Comparison of ENCODE assay signal across 8 mouse cellular contexts in genomic region chr8:108759511-108760330, GRCm38 (mm10).
A peak's percentile ranks its signal among the peaks of the same experiment; 100 is the strongest.
DNase-seq lines count a peak whose midpoint lies in the region; ATAC-seq and TF ChIP-seq lines count a peak whose summit lies in the region.

No protein-coding gene starts in this region.

- H3K9me3 ChIP-seq in neural tube, embryonic 15.5 days (replicated peaks) = no peaks in the 10 kb centered on the region

- H3K9ac ChIP-seq in neural tube, embryonic 15.5 days (replicated peaks) = no peak overlapping the region

- no peak for TF ChIP-seq POLR2A in lung, adult 2 months (IDR thresholded peaks at IDR 0.05; ENCODE audit: borderline replicate concordance, extremely low read depth, low read depth, low read length)

- TF ChIP-seq CTCF in lung, adult 2 months (IDR thresholded peaks at IDR 0.05; ENCODE audit: insufficient read depth, low read length) = peak; percentile 78

- no peak overlapping the region for H3K4me2 ChIP-seq in neural tube, embryonic 15.5 days

- 45% methylated on average over 15 of the region's 15 CpGs for WGBS in lung, adult 2 months
- 38% methylated on average over 15 of the region's 15 CpGs for WGBS in neural tube, embryonic 15.5 days

- no peaks in the 10 kb centered on the region for H3K36me3 ChIP-seq in neural tube, embryonic 15.5 days

- H3K27me3 ChIP-seq in neural tube, embryonic 15.5 days (replicated peaks) = no peaks in the 10 kb centered on the region

- peaks cover 9% of the 10 kb centered on the region for H3K4me1 ChIP-seq in lung, adult 2 months (ENCODE audit: control insufficient read depth, insufficient read depth, low read length)
- H3K4me1 ChIP-seq in neural tube, embryonic 15.5 days = peaks cover 50% of the 10 kb centered on the region

- ATAC-seq in neural tube, embryonic 15.5 days (ENCODE audit: low FRiP score) = no peak

- H3K4me3 ChIP-seq in lung, adult 2 months (replicated peaks; ENCODE audit: extremely low read depth, low read depth, low read length) = no peak overlapping the region
- no peak overlapping the region for H3K4me3 ChIP-seq in neural tube, embryonic 15.5 days (replicated peaks)

- peak overlapping the region; percentile 65 for H3K27ac ChIP-seq in neural tube, embryonic 15.5 days (replicated peaks)

- DNase-seq in 416B (ENCODE audit: low read depth) = peak; percentile 28
- peak; percentile 84 for DNase-seq in Muller cell, postnatal 12 days (ENCODE audit: inconsistent ontology term)
- DNase-seq in cerebellum, postnatal 25 days = peak; percentile 49 to 76
- DNase-seq in frontal cortex, postnatal 36 days (ENCODE audit: low spot score in 2 of 2) = peak; percentile 30 to 33
- peak; percentile 65 for DNase-seq in kidney, adult 9 months
- peak; percentile 74 for DNase-seq in lung, adult 2 months
- peak; percentile 64 for DNase-seq in yolk sac, embryonic 10.5 days (ENCODE audit: low spot score)

Comparison
In these comparisons a context has a peak if more than half of its experiments do, and no peak if none do; other contexts are left out.
1. DNase-seq: peak in every context shown above with its lines; median percentile 84 in Muller cell, postnatal 12 days; 74 in lung, adult 2 months; 65 in kidney, adult 9 months; 64 in yolk sac, embryonic 10.5 days; 62 in cerebellum, postnatal 25 days; 32 in frontal cortex, postnatal 36 days; 28 in 416B.